Mouse (Mus musculus) kidney, postnatal 10 days (tissue): ENCODE measurements around the gene Pde8a.

Experiments used
- DNase-seq: peaks from one replicate; pipeline ENCODE4 v3.0.0; 2021; ENCODE audit warnings: mixed read lengths

Pde8a gene

DNA sequence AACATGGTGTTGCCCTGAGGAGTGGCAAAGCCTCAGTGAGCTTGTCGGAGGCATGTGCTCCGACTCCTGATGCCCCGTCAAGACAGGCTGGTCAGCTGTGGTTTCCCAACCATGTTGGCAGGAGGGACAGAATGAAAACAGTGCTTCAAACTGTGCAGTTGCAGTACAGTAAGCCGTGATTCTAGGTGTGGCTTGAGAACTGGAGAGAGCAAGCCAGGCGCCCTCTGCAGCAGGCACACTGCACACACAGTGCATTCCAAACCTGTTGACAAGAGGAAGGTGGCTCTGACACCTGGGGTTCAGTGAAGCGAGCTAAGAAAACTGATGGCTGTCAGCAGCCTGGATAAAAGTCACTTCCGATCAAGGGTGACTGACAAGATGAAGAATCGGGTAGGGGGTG is 73.5 kb downstream of the Pde8a start:
- DNase-seq, result peak; percentile 48

DNA sequence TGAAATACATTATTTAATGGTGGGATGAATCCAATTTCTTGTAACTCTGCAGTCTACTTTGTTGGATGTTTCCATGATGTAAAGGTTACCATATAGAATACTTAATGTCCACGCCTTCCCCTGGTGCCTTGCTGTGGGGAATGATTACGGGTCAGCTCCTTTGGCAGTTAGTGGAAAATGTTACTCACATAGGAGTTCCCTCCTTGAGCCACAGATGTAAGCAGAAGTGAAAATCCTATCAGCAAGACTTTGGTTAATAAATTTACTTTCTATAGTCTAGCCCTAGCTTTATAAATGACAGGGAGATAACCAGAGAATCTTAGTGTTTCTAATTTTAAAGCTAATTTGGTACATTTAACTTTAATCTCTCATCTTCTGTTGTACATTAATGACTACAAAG is 81.8 kb downstream of the Pde8a start:
- no peak for DNase-seq

GRCm38 (mm10) chr7:81298206-81298605 is 84.8 kb downstream of the Pde8a start:
- DNase-seq, result no peak

DNA sequence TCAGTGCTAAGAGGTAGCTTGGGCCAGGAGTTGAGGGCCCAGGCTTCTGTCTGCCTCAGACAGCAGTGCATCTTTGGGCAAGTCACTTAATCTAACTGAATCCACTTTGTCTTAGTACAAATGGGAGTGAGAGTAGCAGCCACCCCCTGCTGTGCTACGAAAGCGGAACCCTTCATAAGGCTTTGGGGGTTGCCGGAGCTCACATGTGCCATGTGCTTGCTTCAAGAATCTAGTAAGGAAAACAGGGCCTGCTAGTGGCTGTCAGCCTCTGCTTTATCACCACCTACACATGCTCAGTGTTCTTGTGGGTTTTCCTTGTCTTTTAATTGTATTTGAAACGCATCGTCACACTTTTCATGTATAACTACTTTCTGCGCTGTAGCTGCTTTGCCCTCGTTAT is 87.9 kb downstream of the Pde8a start:
- DNase-seq, result no peak

GRCm38 (mm10) chr7:81303682-81304081 is 90.3 kb downstream of the Pde8a start:
- DNase-seq, result peak; percentile 38

GRCm38 (mm10) chr7:81304100-81304499 is 90.7 kb downstream of the Pde8a start:
- DNase-seq, result no peak

DNA sequence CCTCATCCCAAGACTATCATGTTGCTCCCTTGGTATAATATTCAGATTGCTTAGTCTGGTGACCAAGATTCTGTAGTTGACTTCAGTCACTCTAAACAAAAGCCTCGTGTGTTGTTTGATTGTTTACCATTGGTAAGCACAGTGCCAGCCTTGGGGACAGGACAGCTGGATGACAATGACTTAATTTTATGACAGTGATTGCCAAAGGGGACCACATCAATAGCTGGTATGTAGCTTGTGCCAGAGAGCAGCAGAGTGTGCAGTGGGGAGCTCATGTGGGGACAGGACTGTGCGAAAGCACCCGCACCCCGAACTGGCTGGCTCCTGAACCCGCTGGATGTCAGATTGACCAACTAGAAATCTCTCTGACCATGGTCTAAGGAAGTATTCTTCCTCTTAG is 91.3 kb downstream of the Pde8a start:
- no peak for DNase-seq

GRCm38 (mm10) chr7:81307735-81308134 is 94.3 kb downstream of the Pde8a start:
- DNase-seq, result no peak

GRCm38 (mm10) chr7:81309247-81309646 is 95.9 kb downstream of the Pde8a start:
- no peak for DNase-seq

DNA sequence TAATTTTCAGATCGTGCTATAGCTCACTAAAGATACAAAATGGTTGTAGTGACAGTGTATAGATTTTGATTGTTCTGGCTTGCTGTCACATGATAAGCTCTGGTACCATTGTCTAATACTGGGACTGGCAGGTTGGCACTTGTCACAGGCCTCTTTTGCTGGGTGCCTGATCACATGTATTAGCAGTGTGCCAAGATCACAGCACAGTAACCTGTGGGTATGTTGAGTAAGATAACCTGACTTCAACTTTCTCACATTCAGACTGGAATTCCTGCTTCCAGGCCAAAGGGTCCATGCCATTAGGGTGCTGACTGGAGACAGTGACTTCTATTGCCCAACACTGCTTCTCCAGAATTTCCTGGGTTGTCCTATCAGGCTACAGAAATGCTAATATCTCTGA is 97.7 kb downstream of the Pde8a start:
- no peak for DNase-seq

DNA sequence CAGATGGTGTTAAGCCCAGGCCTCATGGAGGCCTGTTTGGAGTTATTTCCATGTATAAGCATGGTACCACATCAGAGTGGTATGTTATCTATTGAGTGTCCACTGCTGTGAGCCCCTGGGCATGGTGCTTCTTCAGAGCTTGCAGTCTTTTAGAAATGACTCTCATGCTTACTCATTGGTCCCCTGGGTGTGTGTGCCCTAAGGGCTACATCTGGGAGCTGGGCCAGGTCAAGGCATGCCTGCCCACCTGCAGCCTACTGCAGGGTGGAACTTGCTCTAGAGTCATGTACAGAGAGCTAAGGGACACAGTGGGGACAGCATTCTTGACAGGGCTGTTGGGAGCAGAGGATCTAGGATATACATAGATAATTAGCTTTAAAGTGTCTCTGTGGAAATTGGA is 98.2 kb downstream of the Pde8a start:
- DNase-seq, result no peak

- peak; percentile 37 for DNase-seq
Observed at GRCm38 (mm10) chr7:81315583-81315982, 102.2 kb downstream of the Pde8a start.

GRCm38 (mm10) chr7:81319749-81320148 is 106.4 kb downstream of the Pde8a start:
- no peak for DNase-seq

- DNase-seq, result no peak
Observed at GRCm38 (mm10) chr7:81321776-81322175, 108.4 kb downstream of the Pde8a start.

DNA sequence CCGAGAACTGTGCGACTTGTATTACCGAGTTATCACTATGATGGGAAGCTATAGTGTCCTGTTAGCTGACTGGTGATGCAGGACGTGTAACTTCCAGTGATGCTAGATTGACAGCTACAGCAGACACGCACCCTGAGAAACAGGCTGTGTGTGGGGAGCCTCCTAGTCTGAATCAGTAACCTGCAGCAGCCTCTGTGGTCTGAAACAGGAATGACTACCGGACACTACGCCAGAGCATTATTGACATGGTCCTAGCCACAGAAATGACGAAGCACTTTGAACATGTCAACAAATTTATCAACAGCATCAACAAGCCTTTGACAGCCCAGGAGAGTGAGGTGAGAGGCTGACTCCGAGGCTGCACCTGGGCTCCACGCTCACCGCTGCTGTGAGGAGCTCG is 112.6 kb downstream of the Pde8a start:
- no peak for DNase-seq

DNA sequence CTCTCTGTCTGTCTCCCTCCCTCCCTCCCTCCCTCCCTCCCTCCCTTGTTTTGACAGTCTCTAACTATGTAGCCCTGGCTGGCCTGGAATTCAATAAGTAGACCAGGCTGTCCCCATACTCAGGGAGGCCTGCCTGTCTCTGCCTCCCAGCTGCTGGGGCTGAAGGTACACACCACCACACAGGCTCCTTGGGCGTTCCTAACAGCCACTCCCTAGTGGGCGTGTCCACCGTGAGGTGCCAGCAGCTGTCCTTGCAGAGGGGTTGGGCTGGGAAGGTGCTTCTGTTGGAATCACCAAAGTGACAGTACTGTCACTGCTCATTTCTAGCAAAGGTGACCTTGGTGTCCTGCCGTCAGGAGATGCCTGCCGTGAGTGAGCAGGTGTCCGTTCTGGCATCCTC is 113.5 kb downstream of the Pde8a start:
- DNase-seq, result no peak

DNA sequence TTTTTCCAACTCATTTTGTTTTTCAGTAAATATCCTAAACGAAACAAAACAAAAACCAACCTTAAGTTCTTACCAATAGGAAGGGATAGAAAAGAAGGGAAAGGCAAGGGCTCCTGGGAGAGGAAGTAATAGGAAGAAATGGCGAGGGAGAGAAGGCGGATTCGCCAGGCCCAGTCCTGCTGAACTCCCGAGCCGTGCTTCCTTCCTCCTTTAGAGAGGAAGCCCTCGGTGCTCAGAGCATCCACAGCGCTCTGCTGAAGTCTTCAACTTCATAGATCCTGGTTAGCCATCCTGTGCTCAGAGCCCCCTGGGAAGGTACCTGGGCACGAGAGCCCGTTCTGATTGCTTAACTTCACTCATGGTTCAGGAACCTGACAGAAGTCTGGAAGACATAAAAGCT is 114.3 kb downstream of the Pde8a start:
- DNase-seq, result no peak

- DNase-seq, result no peak
Observed at GRCm38 (mm10) chr7:81330767-81331166, 117.4 kb downstream of the Pde8a start.

DNA sequence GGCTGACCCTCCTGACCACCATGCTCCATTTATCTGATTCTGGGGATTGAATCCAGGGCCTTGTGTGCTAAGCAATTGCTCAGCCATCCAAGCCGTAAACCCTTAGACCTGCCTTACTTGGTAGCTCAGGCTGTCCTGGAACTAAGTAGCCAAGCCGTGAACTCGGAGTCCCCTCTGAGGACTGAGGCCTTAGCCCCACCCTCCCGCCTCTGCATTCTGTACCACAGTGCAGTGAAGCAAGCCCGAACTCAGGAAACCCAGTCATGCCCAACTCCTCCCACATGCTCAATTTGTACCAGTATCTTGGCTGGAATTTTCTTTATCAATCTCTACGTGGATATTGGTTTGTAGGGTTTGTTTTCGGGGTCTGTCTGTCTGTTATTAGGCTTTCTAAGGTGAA is 118.5 kb downstream of the Pde8a start:
- DNase-seq, result peak; percentile 6

DNA sequence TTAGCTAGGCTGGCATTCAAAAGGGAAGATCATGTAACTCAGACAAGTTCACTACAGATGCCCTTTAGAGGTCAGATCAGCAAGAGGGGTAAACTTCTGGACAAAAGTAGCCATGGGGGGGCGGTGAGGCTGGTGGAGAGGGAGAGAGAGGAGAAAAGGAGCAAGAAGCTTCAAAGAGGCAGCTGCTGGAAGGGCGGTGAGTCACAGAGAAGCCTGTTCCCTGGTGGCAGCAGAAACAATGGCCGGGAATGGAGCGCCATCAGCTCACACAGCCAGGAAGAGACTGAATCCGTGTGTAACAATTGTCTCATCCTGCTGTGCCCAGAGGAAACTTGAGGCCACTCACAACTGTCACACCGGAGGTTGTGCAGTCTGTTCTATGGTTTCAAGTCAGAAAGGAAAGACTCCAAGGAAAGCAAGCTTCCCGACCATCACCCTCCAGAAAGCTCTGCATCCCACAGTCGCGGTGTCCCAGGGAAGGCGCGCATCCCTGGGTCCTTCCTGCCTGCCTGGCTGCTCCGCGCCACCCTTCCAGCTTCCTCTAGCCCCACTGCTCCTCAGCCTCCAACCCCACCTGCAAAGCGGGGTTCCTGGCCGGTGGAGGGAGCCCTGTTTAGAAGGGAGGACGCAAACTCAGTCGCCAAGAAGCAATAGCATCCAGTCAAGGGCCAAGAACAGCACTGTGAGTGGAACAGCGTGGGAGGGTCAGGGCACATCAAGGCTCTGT is 122.5 kb downstream of the Pde8a start:
- DNase-seq, result peak; percentile 63

- DNase-seq, result peak; percentile 81
Observed at GRCm38 (mm10) chr7:81336432-81336786, 123.0 kb downstream of the Pde8a start.

- peak; percentile 12 for DNase-seq
Observed at GRCm38 (mm10) chr7:81337785-81338521, 124.6 kb downstream of the Pde8a start.

DNA sequence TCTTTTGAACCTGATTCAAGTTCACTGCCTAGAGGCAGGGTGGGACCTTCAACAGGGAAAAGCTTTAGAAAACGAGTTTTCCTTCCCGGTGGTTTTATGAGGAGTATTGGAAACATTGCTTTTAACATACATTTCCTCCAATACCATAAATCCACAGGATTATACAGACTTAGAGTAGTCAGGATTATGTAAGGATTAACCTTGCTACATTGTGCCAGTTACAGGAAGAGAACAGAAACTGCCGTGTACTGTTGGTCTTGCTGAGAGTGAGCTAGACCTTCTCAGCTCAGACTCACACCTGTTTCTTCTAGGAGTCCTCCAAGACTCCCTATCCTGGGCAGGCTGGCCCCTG is 125.1 kb downstream of the Pde8a start:
- no peak for DNase-seq

DNA sequence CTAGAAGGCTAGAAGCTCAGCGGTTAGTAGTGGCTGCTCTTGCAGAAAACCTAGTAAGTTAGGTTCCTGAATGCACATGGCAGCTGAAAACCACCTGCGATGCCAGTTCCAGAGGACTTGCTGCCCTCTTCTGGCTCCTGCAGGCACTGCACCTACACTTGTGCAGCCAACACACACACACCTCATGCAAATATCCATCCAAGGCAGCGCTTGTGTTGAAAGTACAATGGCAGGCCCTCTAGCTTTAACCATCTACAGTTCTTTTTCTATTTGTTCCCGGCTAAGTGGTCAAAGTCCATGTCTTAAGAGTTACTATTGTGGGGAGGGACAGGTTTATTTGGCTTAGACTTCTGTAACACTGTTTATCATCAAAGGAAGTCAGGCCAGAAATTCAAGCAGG is 126.4 kb downstream of the Pde8a start:
- peak; percentile 79 for DNase-seq

- DNase-seq, result peak; percentile 30
Observed at GRCm38 (mm10) chr7:81341563-81341962, 128.2 kb downstream of the Pde8a start.
